Mouse (Mus musculus) layer of hippocampus, adult 9-10 months (tissue): ENCODE results near the gene Crb3.
A peak's percentile ranks its signal among the peaks of the same experiment; 100 is the strongest.
"Not testable (repeated sequence)": the region's sequence is repeated elsewhere in the genome, so short reads cannot be mapped to it uniquely, and the experiment has no call there.

Experiments used
- DNase-seq: peaks from one replicate; pipeline ENCODE4 v3.0.0; 2022; ENCODE audit warnings: low spot score

Gene Crb3

DNA sequence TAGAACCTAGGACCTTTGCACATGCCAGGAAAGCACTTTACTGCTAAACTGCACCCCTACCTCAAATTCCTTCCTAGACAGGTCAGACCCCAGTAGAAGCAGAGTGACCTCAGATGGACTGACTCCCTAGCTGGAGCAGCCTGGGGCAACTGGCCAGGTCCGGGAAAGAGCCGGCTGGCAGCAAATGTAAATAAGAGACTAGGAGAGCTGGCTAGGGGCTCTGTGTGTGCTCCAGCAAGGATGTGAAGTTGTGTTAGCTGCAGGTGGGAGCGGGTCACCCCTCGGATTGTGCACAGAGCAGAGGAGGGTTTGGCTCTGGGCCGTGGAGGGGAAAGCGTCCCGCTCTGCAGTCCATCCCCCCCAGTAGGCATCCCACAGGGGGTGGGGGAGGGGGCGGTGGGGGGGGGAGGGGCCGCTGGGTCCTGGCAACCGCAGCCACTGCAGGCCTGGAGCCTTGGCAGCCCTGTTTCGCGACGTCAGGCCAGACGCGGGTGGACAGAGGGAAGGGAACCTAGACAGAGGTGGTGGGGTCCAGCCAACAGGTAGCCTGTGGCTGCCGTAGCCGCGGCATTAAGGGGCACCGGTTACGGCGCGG is at the start of gene Crb3:
TSS of gene Crb3 (plus strand) at position 215 of the 595 bp plus-strand sequence.
- no peak for DNase-seq

- DNase-seq = no peak
Observed at GRCm38 (mm10) chr17:57010911-57011235, 48.0 kb upstream of the Crb3 start.

DNA sequence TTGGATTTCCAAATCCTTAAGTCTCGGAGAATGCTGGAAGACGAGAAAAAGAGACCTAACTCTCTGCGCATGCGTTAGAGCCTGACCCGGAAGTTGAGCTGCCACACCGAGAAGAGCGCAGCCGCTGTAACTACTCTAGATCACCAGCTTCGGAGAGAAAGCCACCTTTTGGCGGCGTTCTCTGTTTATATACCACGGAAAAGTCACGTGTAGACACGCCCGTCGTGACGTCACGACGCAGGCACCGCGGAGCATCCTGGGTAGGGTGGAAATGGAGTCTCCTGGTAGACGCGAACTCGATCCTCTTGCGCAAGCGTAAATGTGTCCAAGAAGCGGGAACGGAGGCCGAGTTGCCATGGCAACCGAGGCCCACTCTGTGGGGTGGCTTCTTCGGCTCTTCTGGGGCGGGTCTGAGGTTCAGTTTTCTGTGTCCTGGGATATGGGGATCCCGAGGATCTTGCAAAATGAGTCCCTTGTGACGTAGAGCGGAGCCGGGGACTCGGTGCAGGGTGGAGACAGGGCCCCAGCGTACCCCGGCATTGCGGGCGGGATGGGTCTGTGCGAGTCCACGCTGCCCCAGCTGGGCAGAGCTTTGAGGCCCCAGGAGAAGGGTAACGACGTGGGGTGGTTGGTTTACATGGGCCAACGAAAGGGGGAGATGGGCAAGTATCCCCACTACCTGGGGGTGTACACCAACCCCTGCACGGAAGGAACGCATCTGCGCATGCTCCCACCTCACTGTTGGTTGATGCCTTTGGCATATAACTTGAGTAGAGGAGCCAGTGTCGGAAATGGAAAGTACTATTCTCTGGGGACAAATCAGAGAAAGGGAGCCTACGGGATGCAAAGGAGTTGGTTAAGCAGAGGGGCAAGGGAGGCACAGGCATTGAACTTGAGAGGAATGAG is 47.4 kb upstream of the Crb3 start, which contains the start of the genes Gtf2f1 and Gm17949:
TSS of gene Gtf2f1 (minus strand) at position 53 of the 906 bp plus-strand sequence.
TSS of gene Gm17949 (plus strand) at position 234 of the 906 bp plus-strand sequence.
- peak; percentile 93 for DNase-seq

GRCm38 (mm10) chr17:57012245-57012795 is 46.6 kb upstream of the Crb3 start:
- no peak for DNase-seq

- no peak for DNase-seq
Observed at GRCm38 (mm10) chr17:57019693-57020092, 39.2 kb upstream of the Crb3 start.

GRCm38 (mm10) chr17:57020960-57021359 is 37.9 kb upstream of the Crb3 start:
- DNase-seq = no peak

DNA sequence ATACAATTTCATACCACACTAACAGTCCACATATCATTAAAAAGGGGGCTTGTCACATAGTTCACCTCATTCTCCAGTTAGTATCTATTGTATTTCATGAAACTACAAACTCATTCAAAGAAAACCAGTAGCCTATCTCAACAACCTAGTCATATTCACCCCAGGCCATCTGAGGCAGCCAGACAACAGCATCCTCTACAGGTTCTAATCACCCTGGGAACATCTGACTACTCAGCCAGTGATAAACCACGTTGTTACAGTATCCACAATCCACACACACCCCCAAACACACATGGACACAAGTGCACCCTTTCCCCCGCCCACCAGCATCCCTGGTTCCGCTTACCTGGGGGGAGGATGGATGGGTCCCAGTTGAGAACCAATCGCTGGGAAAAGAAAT is 31.4 kb upstream of the Crb3 start:
- no peak for DNase-seq

GRCm38 (mm10) chr17:57029691-57030090 is 29.2 kb upstream of the Crb3 start:
- DNase-seq = no peak

DNA sequence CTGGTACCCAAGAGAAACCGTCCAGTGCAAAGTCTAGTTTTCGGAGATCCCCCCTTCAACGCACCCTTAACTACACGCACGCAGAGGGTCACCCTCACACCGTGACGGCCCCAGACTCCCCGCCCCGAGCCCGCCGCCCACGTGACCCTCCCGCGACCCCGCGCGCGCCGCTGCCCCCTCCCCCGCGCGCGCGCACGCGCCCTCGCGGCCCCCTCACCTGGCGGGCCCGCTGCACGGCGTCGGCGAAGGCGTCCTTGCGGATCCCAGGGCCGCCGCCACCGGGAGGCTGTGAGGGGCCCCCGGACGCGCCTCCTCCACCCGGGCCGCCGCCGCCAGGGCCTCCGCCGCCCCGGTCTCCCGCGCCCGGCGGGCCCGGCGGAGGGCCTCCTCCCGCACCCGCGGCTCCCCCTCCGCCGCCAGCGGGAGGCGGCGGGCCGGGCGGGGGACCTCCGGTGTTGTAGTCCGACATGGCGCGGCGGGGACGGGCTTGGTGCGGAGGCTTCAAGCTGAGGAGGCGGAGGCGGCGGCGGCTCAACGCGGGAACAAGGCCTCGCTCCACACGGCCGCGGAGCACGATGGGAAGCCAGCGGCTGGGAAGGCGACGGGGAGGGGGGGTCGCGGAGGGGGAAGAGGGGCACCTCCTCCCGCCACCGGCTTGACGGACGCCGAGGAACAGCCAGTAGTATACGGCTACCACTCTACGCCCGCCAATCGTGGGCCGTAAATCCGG is 27.8 kb upstream of the Crb3 start, which contains the start of gene Khsrp:
TSS of gene Khsrp (minus strand) at position 592 of the 730 bp plus-strand sequence.
- DNase-seq = no peak

- DNase-seq = peak; percentile 100
Observed at GRCm38 (mm10) chr17:57031661-57032420, 27.1 kb upstream of the Crb3 start.

- DNase-seq = no peak
Observed at GRCm38 (mm10) chr17:57032854-57033253, 26.1 kb upstream of the Crb3 start.

DNA sequence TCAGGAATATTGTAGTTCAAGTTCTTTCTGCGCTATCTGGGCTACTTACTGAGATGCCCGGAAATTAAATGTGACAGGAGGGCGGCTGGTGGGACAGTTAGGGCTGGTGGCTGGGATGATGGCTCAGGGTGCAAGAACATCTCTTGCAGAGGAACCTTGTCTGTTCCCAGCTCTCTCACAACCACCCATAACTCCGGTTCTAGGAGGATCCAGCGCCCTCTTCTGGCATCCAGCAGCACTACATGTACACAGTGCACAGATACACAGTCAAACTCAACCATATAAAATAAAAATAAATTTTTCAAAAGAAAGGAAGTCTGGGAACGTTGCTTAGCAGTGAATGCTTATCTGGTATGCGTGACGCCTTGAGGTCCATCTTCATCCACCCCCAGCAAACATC is 19.9 kb upstream of the Crb3 start:
- no peak for DNase-seq

DNA sequence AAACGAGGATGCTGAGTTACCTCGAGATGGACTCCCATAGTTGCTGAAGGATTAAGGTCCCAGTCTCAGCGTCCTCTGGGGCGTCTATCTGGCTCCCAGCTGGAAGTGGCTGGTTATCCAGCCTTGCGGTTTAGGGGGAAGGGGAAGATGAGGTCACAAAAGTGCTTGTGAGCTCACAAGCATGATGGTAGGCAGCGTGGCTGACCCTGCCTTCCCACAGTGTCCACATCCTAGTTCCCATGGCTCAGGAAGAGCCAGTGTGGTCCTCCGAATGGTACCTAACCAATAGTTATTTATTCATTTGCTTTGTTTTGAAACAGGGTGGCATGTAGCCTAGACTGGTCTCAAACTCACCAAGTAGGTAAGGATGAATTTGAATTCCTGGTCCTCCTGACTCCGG is 17.4 kb upstream of the Crb3 start, which contains the start of gene Slc25a41:
TSS of gene Slc25a41 (minus strand) at position 101 of the 400 bp plus-strand sequence.
- DNase-seq = no peak

DNA sequence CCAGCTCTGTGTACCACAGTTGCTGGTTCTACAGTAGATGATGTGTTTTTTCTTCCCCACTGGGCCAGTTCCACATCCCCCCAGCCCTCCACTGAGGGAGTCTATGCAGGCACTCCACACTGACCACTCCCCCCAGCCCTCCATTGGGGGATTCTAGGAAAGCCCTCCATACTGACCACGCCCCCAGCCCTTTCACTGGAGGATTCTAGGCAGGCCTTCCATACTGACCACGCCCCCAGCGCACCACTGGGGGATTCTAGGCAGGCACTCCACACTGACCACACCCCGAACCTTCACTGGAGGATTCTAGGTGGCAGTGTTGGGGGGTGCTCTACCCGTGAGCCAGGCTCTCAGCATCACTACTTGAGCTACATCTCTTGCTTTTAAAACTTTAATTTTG is 11.5 kb upstream of the Crb3 start:
- no peak for DNase-seq

DNA sequence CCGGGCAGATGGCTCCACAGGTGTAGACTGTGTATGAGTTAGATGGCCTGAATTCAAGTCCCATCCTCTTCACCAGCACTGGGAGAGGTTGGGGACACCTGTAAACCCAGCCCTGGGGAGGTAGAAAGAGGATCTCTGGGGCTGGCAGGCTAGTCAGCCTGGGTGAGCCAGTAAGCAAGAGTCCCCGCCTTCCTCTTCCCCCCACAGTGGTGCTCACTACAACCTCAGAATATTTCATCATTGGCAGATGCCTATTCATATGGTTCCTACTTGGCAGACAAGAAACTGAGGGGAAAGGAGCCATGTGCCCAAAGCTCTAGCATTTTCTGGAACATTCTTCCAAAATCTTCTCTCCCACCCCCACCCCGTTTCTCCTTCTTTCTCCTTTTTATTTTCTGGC is 10.1 kb upstream of the Crb3 start:
- DNase-seq = no peak

DNA sequence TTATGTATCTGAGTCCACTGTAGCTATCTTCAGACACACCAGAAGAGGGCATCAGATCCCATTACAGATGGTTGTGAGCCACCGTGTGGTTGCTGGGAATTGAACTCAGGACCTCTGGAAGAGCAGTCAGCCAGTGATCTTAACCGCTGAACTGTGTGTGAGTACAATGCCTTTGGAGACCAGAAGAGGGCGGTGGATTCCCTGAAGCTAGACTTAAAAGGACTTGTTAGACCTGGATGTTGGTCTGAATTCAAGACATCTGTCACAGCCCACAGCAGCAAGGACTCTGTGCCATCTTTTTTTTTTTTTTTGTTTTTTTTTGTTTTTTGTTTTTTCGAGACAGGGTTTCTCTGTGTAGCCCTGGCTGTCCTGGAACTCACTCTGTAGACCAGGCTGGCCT is 7.2 kb upstream of the Crb3 start:
- not testable (repeated sequence) for DNase-seq

DNA sequence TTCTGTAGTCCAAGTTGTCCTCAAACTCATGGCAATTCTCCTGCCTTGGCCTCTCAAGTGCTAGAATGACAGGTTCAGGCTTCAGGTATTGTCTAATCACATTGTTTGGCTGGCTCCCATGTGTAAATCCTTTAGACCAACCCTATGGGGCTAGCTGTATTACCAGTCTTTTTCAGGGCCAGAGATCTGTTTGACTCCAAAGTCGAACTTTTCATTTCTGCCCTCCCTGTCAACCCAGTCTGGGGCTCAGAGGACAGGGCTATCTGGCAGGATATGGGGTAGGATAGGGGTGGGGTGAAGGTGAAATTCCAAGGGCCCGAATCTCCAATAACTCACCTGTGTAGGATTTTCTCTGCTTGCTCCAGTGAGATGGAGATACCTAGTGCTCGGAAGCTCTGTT is 2.7 kb upstream of the Crb3 start:
- DNase-seq = no peak

DNA sequence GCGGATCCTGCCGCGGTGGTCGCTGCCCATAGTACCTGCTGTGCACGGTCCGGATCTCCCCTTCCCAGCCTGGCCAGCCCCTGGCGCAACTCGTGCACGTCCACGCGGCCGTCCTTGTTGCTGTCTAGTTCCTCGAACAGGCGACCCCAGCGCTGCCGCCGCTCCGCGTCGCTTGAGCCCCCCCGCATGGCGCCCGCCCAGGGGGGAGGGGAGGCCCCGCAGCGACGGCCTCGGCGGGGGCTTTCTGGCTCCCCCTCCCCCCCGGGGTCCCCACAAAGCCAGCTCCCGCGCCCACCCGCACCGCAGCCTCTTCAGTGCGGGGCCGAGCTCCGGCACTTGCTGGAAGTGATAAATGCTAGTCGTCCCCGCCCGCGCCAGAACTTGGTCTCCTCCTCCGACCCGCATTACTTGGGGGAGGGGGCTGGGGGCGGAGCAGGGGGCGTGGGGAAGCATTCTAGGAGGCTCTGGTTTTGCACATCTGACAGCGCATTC is 627 bp downstream of the Crb3 start, which contains the start of gene Slc25a23:
TSS of gene Slc25a23 (minus strand) at position 378 of the 492 bp plus-strand sequence.
- DNase-seq = peak; percentile 37

- DNase-seq = peak; percentile 96
Observed at GRCm38 (mm10) chr17:57060231-57060801, 1.4 kb downstream of the Crb3 start.

GRCm38 (mm10) chr17:57061069-57061468 is 2.2 kb downstream of the Crb3 start:
- no peak for DNase-seq

DNA sequence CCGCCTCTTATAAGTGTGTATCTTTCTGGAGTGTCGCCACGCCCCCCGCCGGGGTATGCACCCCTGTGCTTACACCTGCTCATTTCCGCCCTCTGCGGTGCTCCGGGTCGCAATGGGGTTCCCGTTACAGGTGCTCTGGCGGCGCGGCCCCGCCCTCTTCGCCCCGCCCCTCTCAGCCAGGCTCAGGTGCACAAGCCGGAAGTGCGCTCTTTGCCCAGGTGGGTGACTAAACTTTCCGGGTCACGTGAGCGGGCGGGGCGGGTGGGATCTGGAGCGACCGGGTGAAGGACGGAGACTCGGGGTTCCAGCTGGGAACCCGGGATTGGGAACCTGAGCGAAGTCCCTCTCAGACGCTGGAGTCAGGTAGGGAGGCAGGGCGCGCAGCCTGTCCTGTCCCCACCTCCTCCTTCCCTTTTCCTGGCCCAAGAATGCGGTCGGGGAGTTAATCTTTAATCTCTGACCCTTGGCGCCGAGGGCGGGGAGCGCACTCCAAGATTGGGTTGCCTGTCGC is 3.2 kb downstream of the Crb3 start:
- no peak for DNase-seq
